Mouse (Mus musculus) brain, embryonic 18.5 days (tissue): Measurements from ENCODE around the gene Rps6ka1.

Experiments
- DNase-seq: peaks from one replicate; pipeline ENCODE4 v3.0.0-alpha.2; 2012; ENCODE audit warnings: low read depth, low spot score

The Rps6ka1 gene

DNA sequence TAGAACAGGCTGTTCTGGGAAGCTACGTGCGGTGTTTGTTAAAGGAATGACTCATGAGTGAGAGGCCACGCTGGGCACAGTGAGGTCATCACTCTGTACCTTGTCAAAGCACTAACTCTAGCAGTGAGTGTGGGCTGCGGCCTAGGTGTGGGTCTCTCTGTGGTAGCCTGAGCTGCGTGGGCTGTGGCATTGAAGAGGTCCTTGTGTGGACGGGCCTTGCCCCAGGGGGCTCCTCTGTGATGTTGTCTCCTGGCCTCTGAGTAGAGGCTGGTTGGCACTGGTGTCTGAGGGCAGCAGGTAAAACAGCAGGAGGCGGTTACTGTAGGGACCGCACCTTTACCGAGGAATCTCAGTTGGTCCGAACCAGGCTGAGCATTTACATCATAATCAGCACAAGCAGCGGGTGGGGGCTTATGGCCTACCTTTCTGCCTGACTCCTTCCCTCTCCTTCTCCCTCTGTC is 9.9 kb upstream of the Rps6ka1 start:
- DNase-seq: no peak

DNA sequence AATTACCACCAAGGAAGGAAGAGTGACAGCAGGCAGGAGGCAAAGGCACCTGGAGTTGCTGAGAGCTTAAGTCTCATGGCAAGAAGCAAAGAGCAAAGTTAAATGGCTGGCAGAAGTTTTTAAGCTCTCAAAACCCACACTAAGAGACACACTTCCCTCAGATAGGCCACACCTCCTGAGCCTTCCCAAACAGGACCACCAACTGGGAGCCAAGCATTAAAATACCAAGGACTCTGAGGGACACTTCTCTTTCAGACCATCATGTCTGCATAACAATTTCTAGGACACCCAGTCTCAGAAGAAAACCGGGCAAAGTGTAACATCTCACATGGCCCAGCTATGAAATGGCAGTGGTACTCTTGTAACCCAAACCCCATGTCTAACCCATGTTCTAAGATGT is 9.4 kb upstream of the Rps6ka1 start:
- DNase-seq: no peak

GRCm38 (mm10) chr4:133896002-133896401 is 8.4 kb upstream of the Rps6ka1 start:
- no peak for DNase-seq

GRCm38 (mm10) chr4:133887249-133887648 is 348 bp downstream of the Rps6ka1 start:
- no peak for DNase-seq

DNA sequence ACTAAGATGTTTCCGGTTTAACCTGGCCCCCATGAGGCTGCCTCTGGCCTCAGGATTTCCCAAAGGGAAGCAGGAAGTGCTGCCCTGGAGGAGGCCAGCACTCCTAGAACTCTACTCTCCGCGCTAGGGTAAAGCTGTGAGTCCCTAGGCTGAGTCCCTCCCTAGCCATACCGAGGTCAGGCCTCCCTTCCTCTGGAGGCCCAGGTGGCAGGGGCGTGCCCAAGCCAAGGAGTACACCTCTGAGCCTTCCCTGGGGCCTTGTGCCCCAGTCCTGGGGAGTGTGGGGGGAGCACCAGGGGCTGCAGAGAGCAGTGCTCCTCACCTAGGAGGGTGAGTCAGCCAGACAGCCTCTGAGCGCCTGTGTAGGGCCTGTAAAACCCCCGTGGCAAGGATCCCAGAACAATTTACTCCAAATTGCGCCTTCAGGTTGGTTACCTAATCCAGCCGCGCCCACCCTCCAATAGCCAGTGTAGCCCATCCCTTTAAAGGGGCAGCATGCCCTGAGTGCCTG is 1.6 kb downstream of the Rps6ka1 start:
- DNase-seq: no peak

- no peak for DNase-seq
Measured at GRCm38 (mm10) chr4:133885331-133885730, 2.3 kb downstream of the Rps6ka1 start.

DNA sequence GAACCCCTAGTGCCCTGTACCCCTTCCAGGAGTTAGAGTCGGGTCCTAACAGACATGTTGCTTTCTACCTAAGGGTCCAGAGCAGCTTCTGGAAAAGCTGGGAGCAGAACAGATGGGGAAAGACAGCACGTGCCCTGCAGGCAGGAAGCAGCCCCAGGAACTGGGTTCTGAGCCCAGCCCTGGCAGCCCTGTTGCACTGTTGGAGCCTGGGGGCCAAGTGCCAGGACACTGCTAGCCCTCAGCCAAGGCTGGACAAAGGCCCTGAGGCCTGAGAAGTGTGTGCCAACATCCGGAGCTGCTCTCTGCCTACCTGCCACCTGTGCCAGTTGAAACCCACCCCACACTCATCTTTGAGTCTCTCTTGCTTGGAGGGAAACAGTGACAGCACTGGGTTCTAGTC is 2.7 kb downstream of the Rps6ka1 start:
- DNase-seq: no peak

GRCm38 (mm10) chr4:133884127-133884753 is 3.4 kb downstream of the Rps6ka1 start:
- DNase-seq: no peak

DNA sequence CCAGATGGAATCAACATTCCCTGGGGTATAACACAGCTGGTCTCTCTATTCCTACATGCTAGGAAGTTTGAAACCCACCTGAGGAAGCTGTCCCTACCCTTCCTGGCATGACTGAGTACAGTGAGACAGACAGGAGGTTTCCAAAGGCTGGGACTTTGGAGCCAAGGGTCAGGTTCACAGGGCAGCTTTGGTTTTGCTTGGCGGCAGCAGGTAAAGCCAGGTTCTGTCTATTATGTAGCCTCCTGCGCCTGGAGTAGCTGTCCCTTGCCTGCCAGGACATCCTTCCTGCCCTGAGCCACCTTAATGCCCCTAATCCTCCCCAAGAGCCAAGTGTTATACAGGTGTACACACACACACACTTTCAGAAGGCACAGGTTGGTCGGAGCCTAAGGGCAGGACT is 5.7 kb downstream of the Rps6ka1 start:
- DNase-seq: no peak

- DNase-seq: no peak
Measured at GRCm38 (mm10) chr4:133881399-133881798, 6.2 kb downstream of the Rps6ka1 start.

DNA sequence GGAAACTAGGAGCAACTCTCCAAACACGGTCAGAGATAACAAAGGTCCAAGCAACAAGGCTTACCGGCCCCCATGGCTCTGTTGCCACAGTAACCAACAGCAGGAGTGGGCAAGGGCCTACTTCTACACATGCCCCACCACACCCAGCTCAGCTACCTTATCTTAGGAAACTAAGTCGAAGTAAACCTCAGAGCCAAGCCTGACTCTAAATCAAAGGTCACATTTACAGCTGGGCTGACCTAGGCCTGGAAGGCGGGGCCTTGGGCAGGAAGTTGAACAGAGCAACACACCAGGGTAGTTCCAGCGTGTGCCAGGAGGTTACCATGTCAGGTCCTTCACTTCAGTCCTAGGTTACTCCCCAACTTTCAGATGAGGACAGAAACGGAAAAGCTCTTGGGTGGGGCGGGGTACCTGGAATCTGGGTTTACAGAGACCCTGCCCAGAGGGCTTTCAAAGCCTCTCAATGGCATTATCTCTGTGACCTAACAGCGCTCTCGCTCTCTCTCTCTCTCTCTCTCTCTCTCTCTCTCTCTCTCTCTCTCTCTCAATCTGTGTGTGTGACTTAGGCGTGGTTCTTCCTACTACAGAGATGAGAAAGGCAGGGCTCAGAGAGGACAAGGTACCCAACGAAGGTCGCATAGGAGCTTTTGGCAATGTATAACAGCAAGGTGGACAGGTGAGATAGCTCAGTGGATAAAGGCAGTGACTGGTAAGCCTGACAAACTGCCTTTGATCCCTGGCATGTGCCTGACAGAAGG is 8.3 kb downstream of the Rps6ka1 start:
- DNase-seq: no peak

- no peak for DNase-seq
Measured at GRCm38 (mm10) chr4:133877850-133878755, 9.5 kb downstream of the Rps6ka1 start.

DNA sequence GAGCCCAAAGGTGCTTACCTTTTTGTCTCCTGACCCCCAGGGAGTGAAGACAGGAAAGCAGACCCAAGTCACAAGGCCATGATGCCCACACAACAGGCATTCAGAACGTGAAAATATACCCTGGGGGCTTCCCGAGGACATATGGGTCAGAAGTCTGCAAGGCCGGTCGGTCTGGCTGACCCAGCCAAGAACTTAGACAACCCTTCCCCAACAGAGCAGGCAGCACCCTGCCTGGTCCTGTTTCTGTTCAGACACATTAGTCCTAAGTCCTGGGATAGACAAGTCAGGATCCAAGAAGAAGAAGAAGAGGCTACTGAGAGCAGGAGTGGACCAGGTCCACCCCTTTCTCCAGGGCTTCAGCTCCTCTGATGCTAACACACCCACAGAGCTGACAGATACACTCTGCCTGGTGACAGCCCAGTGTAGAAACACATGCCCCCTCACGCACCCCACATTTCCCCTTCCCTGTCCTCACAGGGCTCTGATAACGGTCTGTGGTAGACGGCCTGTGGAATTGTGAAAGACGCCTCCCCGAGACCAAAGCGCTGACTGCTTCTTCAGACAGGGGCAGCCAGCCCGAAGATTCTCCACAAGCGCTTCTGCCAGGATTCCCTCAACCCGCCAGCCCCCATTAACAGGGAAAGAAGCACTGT is 12.6 kb downstream of the Rps6ka1 start:
- no peak for DNase-seq

DNA sequence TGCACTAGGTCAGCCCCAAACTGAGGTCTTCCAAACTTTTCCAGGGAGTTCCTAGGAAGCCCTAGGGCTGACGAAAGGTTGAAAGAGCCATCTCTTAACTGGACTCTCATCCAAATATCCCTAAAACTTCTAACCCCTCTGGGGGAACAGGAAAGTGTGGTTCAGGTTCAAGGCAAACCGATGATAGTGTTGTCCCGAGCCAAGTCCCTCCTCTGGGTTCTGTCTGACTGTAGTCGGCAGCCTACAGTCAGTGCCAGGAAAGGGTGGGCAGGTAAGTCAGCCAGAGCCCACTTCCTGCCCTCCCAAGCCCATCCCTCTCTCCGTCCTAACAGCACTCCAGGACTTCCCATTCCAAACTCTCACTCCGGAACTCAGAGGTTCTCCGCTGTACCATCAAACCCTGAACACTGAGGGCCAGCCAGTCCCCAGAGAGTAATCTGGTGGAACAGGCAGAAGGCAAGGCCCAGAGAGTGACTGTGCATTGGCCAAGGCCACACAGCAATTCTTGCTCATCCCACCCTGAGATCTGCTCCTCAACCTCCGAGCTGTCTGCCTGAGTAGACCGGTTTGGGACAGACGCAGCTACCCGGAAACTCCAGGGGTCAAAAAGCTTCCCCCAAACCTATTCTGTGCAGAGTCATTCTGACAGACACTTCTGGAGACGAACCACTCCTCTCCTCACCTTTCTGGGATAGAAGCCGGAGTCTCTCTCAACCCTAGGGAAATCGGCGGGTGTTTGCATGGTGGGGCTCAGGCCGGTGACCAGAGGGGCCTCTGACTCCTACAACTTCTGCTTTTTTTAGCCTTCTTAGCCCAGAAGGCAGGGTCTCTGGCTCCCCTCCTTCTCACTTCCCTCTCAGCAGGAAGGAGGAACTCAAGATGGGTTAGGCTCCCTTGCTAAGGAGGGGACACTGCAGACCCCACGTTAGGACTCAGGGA is 13.4 kb downstream of the Rps6ka1 start:
- DNase-seq: no peak

GRCm38 (mm10) chr4:133873431-133873851 is 14.2 kb downstream of the Rps6ka1 start:
- no peak for DNase-seq

DNA sequence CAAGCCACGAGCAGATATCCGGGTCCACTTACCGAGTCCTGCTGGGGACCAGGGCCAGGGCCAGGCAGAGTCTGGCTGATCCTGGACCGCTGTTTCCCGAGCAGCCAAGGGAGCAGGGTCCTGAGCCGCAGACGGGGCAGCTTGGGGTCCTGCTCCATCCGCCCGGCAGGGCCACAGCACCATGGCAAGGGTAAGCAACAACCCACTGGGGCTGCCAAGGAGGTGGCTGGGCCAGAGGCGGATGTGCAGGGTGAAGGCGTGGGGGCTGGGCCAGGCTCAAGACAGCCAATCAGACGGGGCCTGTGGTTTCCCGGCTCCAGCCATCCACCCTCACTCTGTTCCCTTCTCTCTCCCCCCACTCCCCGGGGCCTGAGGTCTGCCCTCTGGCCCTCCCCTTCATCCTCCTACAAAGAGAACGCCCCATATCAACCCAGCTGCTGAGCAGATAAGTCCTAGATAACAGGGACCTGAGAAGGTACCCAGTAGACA is 14.7 kb downstream of the Rps6ka1 start:
- DNase-seq: no peak

GRCm38 (mm10) chr4:133872222-133872811 is 15.3 kb downstream of the Rps6ka1 start:
- no peak for DNase-seq

GRCm38 (mm10) chr4:133865231-133865630 is 22.4 kb downstream of the Rps6ka1 start:
- no peak for DNase-seq

- DNase-seq: no peak
Measured at GRCm38 (mm10) chr4:133864380-133864981, 23.1 kb downstream of the Rps6ka1 start.
